Mouse (Mus musculus) embryo, embryonic 9.5 days (tissue): ENCODE results near the gene Adarb1.
A peak's percentile ranks its signal among the peaks of the same experiment; 100 is the strongest.

ENCODE experiments used
- DNase-seq: peaks from one replicate; pipeline ENCODE4 v3.0.0-alpha.2; 2017; ENCODE audit errors: extremely low spot score

Gene Adarb1

GRCm38 (mm10) chr10:77260166-77260875, 157.7 kb downstream of the Adarb1 start:
- no peak for DNase-seq

GRCm38 (mm10) chr10:77258704-77259621, 159.1 kb downstream of the Adarb1 start, which contains the start of gene Pofut2:
Gene Pofut2, plus strand, starts transcription at chr10:77259218.
- peak; percentile 97 for DNase-seq

GRCm38 (mm10) chr10:77258041-77258590, 160.0 kb downstream of the Adarb1 start:
- no peak for DNase-seq

GRCm38 (mm10) chr10:77255676-77256075, 162.4 kb downstream of the Adarb1 start:
- DNase-seq, result no peak

GRCm38 (mm10) chr10:77255231-77255630, 162.8 kb downstream of the Adarb1 start:
- DNase-seq, result no peak

- DNase-seq, result peak; percentile 91
These were observed 165.3 kb downstream of the Adarb1 start for GRCm38 (mm10) chr10:77252790-77253189.

GRCm38 (mm10) chr10:77251784-77252539, 166.1 kb downstream of the Adarb1 start:
- DNase-seq, result no peak

GRCm38 (mm10) chr10:77251223-77251783, 166.8 kb downstream of the Adarb1 start:
- no peak for DNase-seq

GRCm38 (mm10) chr10:77247707-77248106, 170.4 kb downstream of the Adarb1 start:
- no peak for DNase-seq

- DNase-seq, result no peak
These were observed 171.0 kb downstream of the Adarb1 start for GRCm38 (mm10) chr10:77247048-77247447.

GRCm38 (mm10) chr10:77244777-77245176, 173.3 kb downstream of the Adarb1 start:
- no peak for DNase-seq

- no peak for DNase-seq
These were observed 174.4 kb downstream of the Adarb1 start for GRCm38 (mm10) chr10:77243572-77244161.

- no peak for DNase-seq
These were observed 175.2 kb downstream of the Adarb1 start for GRCm38 (mm10) chr10:77242871-77243270.

- no peak for DNase-seq
These were observed 175.7 kb downstream of the Adarb1 start for GRCm38 (mm10) chr10:77242396-77242795.

GRCm38 (mm10) chr10:77240764-77241163, 177.3 kb downstream of the Adarb1 start:
- no peak for DNase-seq
